Mouse (Mus musculus): Measurements from ENCODE around the gene Siae. TPM values are rescaled to one million over a fixed set of nuclear protein-coding genes. Genes with fewer than 3 reads are reported as not detected.

The Siae gene
- polyA plus RNA-seq, 1 experiment from 2014 or later, result 15.0 TPM

GRCm38 (mm10) chr9:37554279-37554678, 1.2 kb upstream of the Siae start:
- no peaks in the 10 kb centered on the region for H3K9me3 ChIP-seq (ENCODE audit: control insufficient read depth)
- H3K4me1 ChIP-seq (replicated peaks; ENCODE audit: control insufficient read depth, insufficient read depth, low read length), result 0 out of 2 replicates have a peak, but pooled peaks cover 4% of the 10 kb centered on the region
- no peak for ATAC-seq
- H3K36me3 ChIP-seq (ENCODE audit: control insufficient read depth, insufficient read depth), result no peaks in the 10 kb centered on the region
- no peak for TF ChIP-seq CTCF (IDR thresholded peaks at IDR 0.05; ENCODE audit: low read depth)
- H3K9ac ChIP-seq (ENCODE audit: low read depth, low read length), result no peak overlapping the region
- H3K4me2 ChIP-seq (replicated peaks; ENCODE audit: low read depth), result no peak overlapping the region
- H3K4me3 ChIP-seq (ENCODE audit: low read depth, low read length), result no peak overlapping the region
- no peak overlapping the region for H3K27ac ChIP-seq (ENCODE audit: low read depth, low read length)
- 92% methylated on average over 1 of the region's 1 CpGs for WGBS
- peaks cover 28% of the 10 kb centered on the region for H3K27me3 ChIP-seq (replicated peaks; ENCODE audit: control insufficient read depth, insufficient read depth, low read length)

GRCm38 (mm10) chr9:37556366-37556765, 868 bp downstream of the Siae start:
- H3K4me2 ChIP-seq (replicated peaks; ENCODE audit: low read depth), result no peak overlapping the region
- 0 out of 2 replicates have a peak, but pooled peaks cover 4% of the 10 kb centered on the region for H3K4me1 ChIP-seq (replicated peaks; ENCODE audit: control insufficient read depth, insufficient read depth, low read length)
- H3K27me3 ChIP-seq (replicated peaks; ENCODE audit: control insufficient read depth, insufficient read depth, low read length), result peaks cover 22% of the 10 kb centered on the region
- H3K9ac ChIP-seq (ENCODE audit: low read depth, low read length), result no peak overlapping the region
- no peak for TF ChIP-seq CTCF (IDR thresholded peaks at IDR 0.05; ENCODE audit: low read depth)
- ATAC-seq, result no peak
- WGBS, result 81% methylated on average over 3 of the region's 3 CpGs
- H3K27ac ChIP-seq (ENCODE audit: low read depth, low read length), result no peak overlapping the region
- no peaks in the 10 kb centered on the region for H3K36me3 ChIP-seq (ENCODE audit: control insufficient read depth, insufficient read depth)
- H3K9me3 ChIP-seq (ENCODE audit: control insufficient read depth), result no peaks in the 10 kb centered on the region
- H3K4me3 ChIP-seq (ENCODE audit: low read depth, low read length), result no peak overlapping the region

DNA sequence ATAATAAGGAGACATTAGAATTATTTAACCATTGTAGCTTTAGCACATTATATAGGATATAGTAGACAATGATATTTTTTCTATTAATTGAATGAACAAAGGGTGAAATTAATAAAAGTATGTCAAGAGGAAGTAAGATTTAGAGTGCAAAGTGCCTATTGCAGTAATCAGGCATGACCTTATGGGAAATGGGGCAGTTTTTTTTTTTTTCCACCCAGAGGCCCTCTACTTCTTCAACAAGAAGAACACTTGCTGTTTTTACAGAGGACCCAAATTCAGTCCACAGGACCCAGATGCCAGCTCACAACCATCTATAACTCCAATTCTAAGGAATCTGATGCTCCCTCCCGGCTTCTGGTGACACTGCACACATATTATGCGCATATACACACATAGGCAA, 5.1 kb downstream of the Siae start:
- H3K4me2 ChIP-seq (replicated peaks; ENCODE audit: low read depth), result no peak overlapping the region
- WGBS, result 88% methylated on average over 2 of the region's 2 CpGs
- H3K4me3 ChIP-seq (ENCODE audit: low read depth, low read length), result no peak overlapping the region
- H3K9me3 ChIP-seq (ENCODE audit: control insufficient read depth), result no peaks in the 10 kb centered on the region
- H3K36me3 ChIP-seq (ENCODE audit: control insufficient read depth, insufficient read depth), result no peaks in the 10 kb centered on the region
- H3K4me1 ChIP-seq (replicated peaks; ENCODE audit: control insufficient read depth, insufficient read depth, low read length), result no peaks in the 10 kb centered on the region
- no peak overlapping the region for H3K9ac ChIP-seq (ENCODE audit: low read depth, low read length)
- H3K27me3 ChIP-seq (replicated peaks; ENCODE audit: control insufficient read depth, insufficient read depth, low read length), result no peaks in the 10 kb centered on the region
- TF ChIP-seq CTCF (IDR thresholded peaks at IDR 0.05; ENCODE audit: low read depth), result no peak
- no peak overlapping the region for H3K27ac ChIP-seq (ENCODE audit: low read depth, low read length)
- no peak for ATAC-seq

- no peak for ATAC-seq
- Histone ChIP-seq H3K27ac (ENCODE audit: low read depth, low read length) (no peak overlapping the region), H3K36me3 (ENCODE audit: control insufficient read depth, insufficient read depth) (no peaks in the 10 kb centered on the region), H3K4me3 (ENCODE audit: low read depth, low read length) (no peak overlapping the region), H3K4me2 (replicated peaks; ENCODE audit: low read depth) (no peak overlapping the region), H3K9ac (ENCODE audit: low read depth, low read length) (no peak overlapping the region), H3K27me3 (replicated peaks; ENCODE audit: control insufficient read depth, insufficient read depth, low read length) (no peaks in the 10 kb centered on the region), H3K4me1 (replicated peaks; ENCODE audit: control insufficient read depth, insufficient read depth, low read length) (peaks cover 6% of the 10 kb centered on the region; the same call in 1 of the 2 replicates), H3K9me3 (ENCODE audit: control insufficient read depth) (no peaks in the 10 kb centered on the region)
- WGBS, result 43% methylated on average over 1 of the region's 1 CpGs
- TF ChIP-seq CTCF (IDR thresholded peaks at IDR 0.05; ENCODE audit: low read depth), result no peak
Observed at GRCm38 (mm10) chr9:37563805-37564204, 8.3 kb downstream of the Siae start.

GRCm38 (mm10) chr9:37567019-37567418, 11.5 kb downstream of the Siae start:
- whole genome bisulfite sequencing, result 96% methylated on average over 2 of the region's 2 CpGs
- Histone ChIP-seq H3K27me3 (replicated peaks; ENCODE audit: control insufficient read depth, insufficient read depth, low read length) (no peaks in the 10 kb centered on the region), H3K27ac (ENCODE audit: low read depth, low read length) (no peak overlapping the region), H3K4me1 (replicated peaks; ENCODE audit: control insufficient read depth, insufficient read depth, low read length) (peaks cover 6% of the 10 kb centered on the region; the same call in 1 of the 2 replicates), H3K9me3 (ENCODE audit: control insufficient read depth) (no peaks in the 10 kb centered on the region), H3K36me3 (ENCODE audit: control insufficient read depth, insufficient read depth) (no peaks in the 10 kb centered on the region), H3K9ac (ENCODE audit: low read depth, low read length) (no peak overlapping the region), H3K4me3 (ENCODE audit: low read depth, low read length) (no peak overlapping the region), H3K4me2 (replicated peaks; ENCODE audit: low read depth) (no peak overlapping the region)
- no peak for TF ChIP-seq CTCF (IDR thresholded peaks at IDR 0.05; ENCODE audit: low read depth)
- ATAC-seq, result no peak

GRCm38 (mm10) chr9:37567454-37567853, 12.0 kb downstream of the Siae start:
- Histone ChIP-seq H3K27me3 (replicated peaks; ENCODE audit: control insufficient read depth, insufficient read depth, low read length) (no peaks in the 10 kb centered on the region), H3K36me3 (ENCODE audit: control insufficient read depth, insufficient read depth) (no peaks in the 10 kb centered on the region), H3K4me2 (replicated peaks; ENCODE audit: low read depth) (no peak overlapping the region), H3K9ac (ENCODE audit: low read depth, low read length) (no peak overlapping the region), H3K9me3 (ENCODE audit: control insufficient read depth) (no peaks in the 10 kb centered on the region), H3K27ac (ENCODE audit: low read depth, low read length) (no peak overlapping the region), H3K4me3 (ENCODE audit: low read depth, low read length) (no peak overlapping the region), H3K4me1 (replicated peaks; ENCODE audit: control insufficient read depth, insufficient read depth, low read length) (peaks cover 6% of the 10 kb centered on the region; the same call in 1 of the 2 replicates)
- WGBS, result 59% methylated on average over 5 of the region's 5 CpGs
- no peak for TF ChIP-seq CTCF (IDR thresholded peaks at IDR 0.05; ENCODE audit: low read depth)
- ATAC-seq, result no peak

All from intestine, postnatal 0 days (tissue).